Comparison of ENCODE assay signal across 14 mouse cellular contexts in genomic region chr7:82177336-82177735, GRCm38 (mm10). TPM values are rescaled to one million over a fixed set of nuclear protein-coding genes. Genes with fewer than 3 reads are reported as not detected.
DNase-seq lines count a peak whose midpoint lies in the region; ATAC-seq and TF ChIP-seq lines count a peak whose summit lies in the region.
"Had no signal": no experiment of that assay in that cellular context is flagged by ENCODE, and none has a peak within 500 bp of the region (broad histone marks: within the 10 kb centered on the region; RNA-seq: fewer than 3 reads in every experiment).

No protein-coding gene starts in this region.

- intact Hi-C loops in heart, postnatal 36 days (cut with DNase I), result no loop called here

- TF ChIP-seq POLR2A in limb, embryonic 14.5 days (IDR thresholded peaks at IDR 0.05; ENCODE audit: borderline replicate concordance, extremely low read depth, insufficient read depth, insufficient read length), result no peak

- peaks cover 2% of the 10 kb centered on the region; the same call in 1 of the 2 replicates for H3K4me1 ChIP-seq in liver, postnatal 0 days (ENCODE audit: insufficient read depth)
- H3K4me1 ChIP-seq in liver, embryonic 12.5 days, result no peaks in the 10 kb centered on the region
- no peaks in the 10 kb centered on the region; the same call in none of the 2 replicates for H3K4me1 ChIP-seq in limb, embryonic 14.5 days (ENCODE audit: control insufficient read depth, insufficient read depth, low read length)
- H3K4me1 ChIP-seq: lung, embryonic 15.5 days had no signal

- peaks cover 23% of the 10 kb centered on the region for H3K27me3 ChIP-seq in liver, postnatal 0 days (ENCODE audit: insufficient read depth, low read length)
- peaks cover 37% of the 10 kb centered on the region for H3K27me3 ChIP-seq in liver, embryonic 12.5 days (replicated peaks)
- no peaks in the 10 kb centered on the region for H3K27me3 ChIP-seq in limb, embryonic 14.5 days (ENCODE audit: control insufficient read depth, insufficient read depth, low read length)
- H3K27me3 ChIP-seq: neural tube, embryonic 13.5 days; stomach, embryonic 15.5 days had no signal

- H3K36me3 ChIP-seq in liver, postnatal 0 days (replicated peaks; ENCODE audit: insufficient read depth, low read length), result no peaks in the 10 kb centered on the region
- H3K36me3 ChIP-seq in liver, embryonic 12.5 days, result no peaks in the 10 kb centered on the region
- no peaks in the 10 kb centered on the region for H3K36me3 ChIP-seq in limb, embryonic 14.5 days (ENCODE audit: control insufficient read depth, insufficient read depth, low read length)
- H3K36me3 ChIP-seq: lung, embryonic 15.5 days; neural tube, embryonic 13.5 days; stomach, embryonic 15.5 days had no signal

- 88% methylated on average over 5 of the region's 5 CpGs for WGBS in liver, postnatal 0 days (ENCODE audit: insufficient replicate concordance)
- 71% methylated on average over 5 of the region's 5 CpGs for WGBS in liver, embryonic 12.5 days (ENCODE audit: insufficient replicate concordance)
- WGBS in limb, embryonic 14.5 days, result 34% methylated on average over 5 of the region's 5 CpGs

- H3K9me3 ChIP-seq in liver, postnatal 0 days (ENCODE audit: low read length), result no peaks in the 10 kb centered on the region
- H3K9me3 ChIP-seq in liver, embryonic 12.5 days (replicated peaks), result no peaks in the 10 kb centered on the region
- H3K9me3 ChIP-seq in limb, embryonic 14.5 days (ENCODE audit: control insufficient read depth, low read length), result 0 out of 2 replicates have a peak, but pooled peaks cover 4% of the 10 kb centered on the region
- H3K9me3 ChIP-seq: lung, embryonic 15.5 days; neural tube, embryonic 13.5 days; stomach, embryonic 15.5 days had no signal

- no peak overlapping the region for H3K9ac ChIP-seq in liver, postnatal 0 days (replicated peaks)
- no peak overlapping the region for H3K9ac ChIP-seq in liver, embryonic 12.5 days
- H3K9ac ChIP-seq in limb, embryonic 14.5 days (ENCODE audit: low read depth, low read length, severe bottlenecking), result no peak overlapping the region
- H3K9ac ChIP-seq: lung, embryonic 15.5 days; neural tube, embryonic 13.5 days; stomach, embryonic 15.5 days had no signal

- ATAC-seq in liver, postnatal 0 days, result no peak
- no peak for ATAC-seq in liver, embryonic 12.5 days
- ATAC-seq in limb, embryonic 14.5 days (ENCODE audit: low FRiP score, low read depth), result no peak

- DNase-seq in heart, adult 11 months, result peak; percentile 86
- no peak for DNase-seq in heart, postnatal 36 days
- DNase-seq in liver, postnatal 0 days, result peak; percentile 6
- DNase-seq in adrenal gland, postnatal 14 days, result peak; percentile 70
- DNase-seq in limb, embryonic 14.5 days (ENCODE audit: low spot score), result peak; percentile 54
- no peak for DNase-seq in frontal cortex, postnatal 25 days (ENCODE audit: low spot score in 2 of 2)
- no peak for DNase-seq in layer of hippocampus, postnatal 14 days (ENCODE audit: low spot score in 2 of 2)
- DNase-seq: B cell, adult 2 months; cerebellum, adult 8-10 months had no signal

- H3K27ac ChIP-seq in liver, postnatal 0 days (ENCODE audit: low read depth), result no peak overlapping the region
- no peak overlapping the region for H3K27ac ChIP-seq in liver, embryonic 12.5 days
- no peak overlapping the region for H3K27ac ChIP-seq in limb, embryonic 14.5 days (replicated peaks; ENCODE audit: low read depth, low read length)
- H3K27ac ChIP-seq: lung, embryonic 15.5 days; neural tube, embryonic 13.5 days; stomach, embryonic 15.5 days had no signal

- TF ChIP-seq EP300 in liver, postnatal 0 days (IDR thresholded peaks at IDR 0.05; ENCODE audit: low read depth), result no peak

- no peak for TF ChIP-seq CTCF in liver, postnatal 0 days (IDR thresholded peaks at IDR 0.05; ENCODE audit: low read depth)

- H3K4me2 ChIP-seq in liver, postnatal 0 days (ENCODE audit: low read depth, low read length), result no peak overlapping the region
- H3K4me2 ChIP-seq in liver, embryonic 12.5 days, result no peak overlapping the region
- H3K4me2 ChIP-seq in limb, embryonic 14.5 days (replicated peaks; ENCODE audit: low read depth, low read length, severe bottlenecking), result no peak overlapping the region
- H3K4me2 ChIP-seq: lung, embryonic 15.5 days; neural tube, embryonic 13.5 days; stomach, embryonic 15.5 days had no signal

- no peak overlapping the region for H3K4me3 ChIP-seq in liver, postnatal 0 days (ENCODE audit: low read depth, low read length)
- H3K4me3 ChIP-seq in liver, embryonic 12.5 days, result no peak overlapping the region
- H3K4me3 ChIP-seq in limb, embryonic 14.5 days (replicated peaks; ENCODE audit: low read length), result no peak overlapping the region
- H3K4me3 ChIP-seq: lung, embryonic 15.5 days; megakaryocyte, embryonic 14.5 days; neural tube, embryonic 13.5 days; stomach, embryonic 15.5 days had no signal

RNA-seq across cellular contexts. Expression of gene Sh3gl3, which starts 3.7 kb away (rescaled TPM):
- total RNA-seq in heart, postnatal 36 days (2021), result under 1 TPM; 0.51 to 0.67 TPM
- polyA plus RNA-seq in liver, postnatal 0 days (2015; fragmentation: Nextera tagmentation; extraction: Ambion mirVana), result 0.09 and 0.15 TPM in 2 replicates
- polyA plus RNA-seq in liver, embryonic 12.5 days (2016; fragmentation: Nextera tagmentation; extraction: Ambion mirVana), result 1.3 and 1.4 TPM in 2 replicates
- total RNA-seq in adrenal gland, postnatal 14 days (2021), result 8.9 and 12.9 TPM in 2 replicates
- polyA plus RNA-seq in limb, embryonic 14.5 days (2012; rRNA removed), result 7.5 and 10.5 TPM in 2 replicates
- 15.1 and 16.7 TPM in 2 replicates for polyA plus RNA-seq in limb, embryonic 14.5 days (2014; fragmentation: Nextera tagmentation; extraction: Ambion mirVana)
- 10 to 100 TPM; 61.8 to 68.6 TPM for total RNA-seq in layer of hippocampus, postnatal 14 days (2021)

Comparison
In these comparisons a context has a peak if more than half of its experiments do, and no peak if none do; other contexts are left out.
1. DNase-seq: peak in heart, adult 11 months (single experiment), liver, postnatal 0 days (single experiment), adrenal gland, postnatal 14 days (single experiment) and limb, embryonic 14.5 days (single experiment); none in heart, postnatal 36 days (0 of 2), frontal cortex, postnatal 25 days (0 of 2) and layer of hippocampus, postnatal 14 days (0 of 2).